Mouse (Mus musculus) gonadal fat pad, adult 2 months (tissue): ENCODE measurements at regions not wholly inside any gene's neighbourhood (a gene's known extent, or its start where the extent isn't known, plus 50 kb on each side); places are given as distances from the start of the nearest gene placed in this dataset.

Experiments used
- DNase-seq: peaks from one replicate; pipeline ENCODE4 v3.0.0-alpha.2; 2012; ENCODE audit warnings: low read depth

DNA sequence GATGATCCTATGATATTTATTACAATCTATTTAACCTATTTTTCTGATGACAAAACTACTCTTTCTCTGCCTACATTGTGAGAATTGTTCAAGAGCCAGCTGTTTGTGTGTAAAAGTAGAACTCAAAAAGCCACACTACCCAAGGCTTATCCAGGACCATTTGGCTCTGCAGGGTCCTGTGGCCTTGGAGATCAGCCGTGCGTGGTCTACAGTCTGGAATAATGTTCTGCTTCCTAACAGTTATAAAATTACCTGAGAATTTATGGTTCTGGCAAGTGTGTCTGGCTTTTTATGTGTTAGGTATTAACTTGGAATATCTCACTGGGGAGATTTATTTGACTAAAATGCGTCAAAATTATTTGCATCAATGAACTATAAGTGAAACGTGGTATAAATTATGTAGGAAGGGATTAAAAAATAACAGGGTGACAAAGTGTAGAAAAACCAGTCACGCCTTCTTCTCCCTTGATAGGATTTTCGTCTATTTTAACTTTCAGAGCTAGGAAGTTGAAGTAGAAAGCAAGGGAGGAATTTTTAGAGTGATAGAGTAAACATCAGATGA is 1789.0 kb upstream of the Gm7489 start:
- DNase-seq = no peak

DNA sequence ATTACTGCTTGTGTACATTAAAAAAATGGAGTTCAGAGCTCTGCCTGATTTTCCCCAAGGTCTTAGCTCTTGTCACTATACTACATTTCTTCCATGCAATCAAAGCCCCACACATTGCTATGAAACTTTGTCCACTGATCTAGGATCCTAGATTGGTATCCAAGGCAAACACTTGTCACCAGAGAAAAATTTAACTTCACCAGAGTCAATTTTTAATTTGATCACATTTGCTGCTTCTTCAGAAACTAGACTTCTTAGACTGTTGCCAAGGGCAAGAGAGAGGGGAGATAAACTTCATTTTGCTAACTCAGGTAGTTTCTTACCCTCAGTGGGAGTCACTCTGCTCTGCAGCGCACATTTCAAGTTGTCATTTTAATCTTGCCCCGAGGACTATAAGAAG is 1775.9 kb upstream of the Gm7489 start:
- DNase-seq = no peak

DNA sequence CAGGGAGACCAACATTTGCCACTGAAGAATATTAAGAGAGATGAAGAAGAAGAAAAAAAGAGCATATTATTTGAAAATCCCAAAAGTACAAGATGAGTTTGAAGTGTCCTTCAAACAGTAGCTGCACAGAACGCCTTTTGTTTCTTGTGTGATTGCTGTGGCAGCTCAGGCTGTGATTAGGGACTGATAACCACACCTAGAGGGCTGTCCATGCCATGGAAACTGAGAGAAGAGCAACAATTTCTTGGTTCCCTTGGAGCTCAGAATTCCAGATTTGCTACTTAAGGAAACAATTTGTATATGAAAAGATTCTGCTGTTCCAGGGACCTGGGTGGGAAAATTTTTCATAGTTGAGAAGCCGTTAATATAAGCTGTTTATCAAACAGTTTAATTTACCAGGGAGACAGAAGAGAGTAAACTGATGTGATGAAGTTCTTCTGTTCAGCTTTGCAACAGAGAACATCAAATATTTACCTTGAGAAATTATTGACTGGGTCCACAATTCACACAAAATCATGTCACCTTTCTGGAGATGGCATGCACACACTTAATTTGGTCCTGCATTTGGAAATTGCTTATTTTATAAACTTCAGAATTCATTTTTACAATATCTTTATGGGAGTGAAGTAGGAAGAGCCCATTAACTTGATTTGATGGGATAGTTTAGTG is 1770.2 kb upstream of the Gm7489 start:
- no peak for DNase-seq

GRCm38 (mm10) chr15:52136693-52137092 is 1748.0 kb upstream of the Gm7489 start:
- DNase-seq = no peak

DNA sequence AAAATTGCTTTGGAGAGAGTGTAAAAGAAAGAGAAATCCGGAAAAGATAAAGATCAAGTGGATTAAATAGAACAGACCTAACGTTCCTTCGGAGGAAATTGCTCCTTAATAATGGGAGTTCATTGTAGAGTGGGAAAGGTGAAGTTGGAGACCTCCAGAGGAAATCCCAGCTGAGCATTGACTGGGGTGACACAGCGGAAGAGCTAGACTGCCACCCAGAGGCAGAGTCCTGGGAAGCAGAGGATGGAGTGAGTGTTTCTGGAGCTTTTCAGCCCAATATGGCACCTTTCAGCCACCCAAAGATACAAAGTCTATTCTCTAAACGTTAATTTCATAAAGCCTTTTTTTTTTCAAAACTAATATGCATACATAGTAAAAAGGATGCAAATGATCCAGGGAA is 1731.3 kb upstream of the Gm7489 start:
- no peak for DNase-seq

DNA sequence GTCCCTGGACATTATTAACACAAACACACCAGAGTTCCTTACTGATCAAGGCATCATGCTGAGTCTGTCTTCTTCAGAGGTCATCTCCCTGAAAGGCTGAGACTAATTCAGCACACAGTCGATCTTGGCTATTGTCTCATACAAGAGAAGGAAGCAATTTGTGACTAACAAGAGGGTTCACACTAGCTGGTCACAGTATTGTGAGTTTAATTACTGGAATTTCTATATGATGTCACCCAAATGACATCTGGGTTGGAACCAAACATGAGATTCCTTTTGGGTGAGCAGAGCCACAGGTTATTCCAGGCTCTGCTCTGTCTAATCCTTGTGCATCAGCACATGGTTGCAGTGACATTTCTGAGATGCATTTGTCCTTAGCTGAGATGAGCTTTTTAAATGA is 1728.9 kb upstream of the Gm7489 start:
- no peak for DNase-seq

DNA sequence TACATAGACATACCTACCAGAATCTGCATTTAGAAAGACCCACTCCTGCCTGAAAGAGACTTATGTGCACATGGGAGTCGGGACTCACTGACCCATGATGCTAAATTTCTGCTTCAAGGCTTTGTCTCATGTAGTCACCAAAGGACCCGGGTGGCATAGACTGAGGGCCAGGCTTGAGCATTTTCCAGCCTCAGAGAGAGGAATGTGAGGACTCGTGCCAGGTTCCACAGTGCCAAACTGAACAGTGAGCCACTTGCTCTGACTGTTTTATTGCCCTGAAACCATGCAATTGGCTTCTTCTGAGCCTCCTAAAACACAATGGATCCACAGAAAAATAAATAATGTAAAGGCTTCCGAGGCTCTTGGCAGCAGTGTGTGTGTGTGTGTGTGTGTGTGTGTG is 1727.9 kb upstream of the Gm7489 start:
- DNase-seq = no peak

DNA sequence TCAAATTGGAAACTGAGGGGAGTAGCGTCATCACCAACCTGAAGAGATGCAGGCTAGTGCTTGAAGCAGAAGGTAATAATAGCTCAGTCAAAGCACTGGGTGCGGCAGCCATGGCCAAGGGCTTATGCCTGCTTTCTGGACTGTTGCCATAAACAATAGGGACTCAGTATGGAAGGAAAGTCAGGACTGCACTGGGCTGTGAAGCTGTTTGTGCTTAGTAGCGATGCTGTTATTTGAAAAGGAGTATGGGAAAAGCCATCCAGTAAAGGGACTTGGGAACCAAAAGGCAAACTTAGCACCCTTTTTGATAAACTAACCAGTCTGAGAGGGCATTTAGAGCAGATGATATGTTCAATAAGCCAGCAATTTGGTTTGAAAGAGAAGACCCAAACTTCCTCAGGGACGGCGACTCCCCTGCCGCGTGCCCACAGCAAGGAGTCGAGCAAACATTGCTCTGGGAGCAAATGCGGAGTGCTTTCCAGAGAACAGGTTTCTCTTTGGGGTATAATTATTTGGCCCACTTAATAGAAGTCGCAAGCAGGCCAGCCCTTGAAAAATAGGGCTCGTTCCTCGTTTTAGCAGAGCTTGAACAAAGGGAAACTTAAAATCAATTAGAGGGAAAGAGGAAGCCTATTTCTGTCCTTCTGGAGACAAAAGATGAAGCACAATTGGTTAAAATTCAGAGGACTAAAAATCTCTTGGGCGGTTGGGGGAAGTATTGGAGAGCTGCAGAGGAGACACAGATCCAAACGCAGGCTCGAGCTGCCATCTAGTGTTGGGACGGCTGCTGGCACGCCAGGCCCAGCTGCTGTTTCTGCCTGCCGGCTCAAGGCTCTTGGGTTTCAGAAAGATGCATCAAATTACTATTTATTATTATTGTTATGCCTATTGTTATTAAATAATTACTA is 1724.3 kb upstream of the Gm7489 start:
- no peak for DNase-seq

- DNase-seq = no peak
These were observed 1723.6 kb upstream of the Gm7489 start for GRCm38 (mm10) chr15:52161089-52161442.

- DNase-seq = no peak
These were observed 1723.0 kb upstream of the Gm7489 start for GRCm38 (mm10) chr15:52161568-52162316.

DNA sequence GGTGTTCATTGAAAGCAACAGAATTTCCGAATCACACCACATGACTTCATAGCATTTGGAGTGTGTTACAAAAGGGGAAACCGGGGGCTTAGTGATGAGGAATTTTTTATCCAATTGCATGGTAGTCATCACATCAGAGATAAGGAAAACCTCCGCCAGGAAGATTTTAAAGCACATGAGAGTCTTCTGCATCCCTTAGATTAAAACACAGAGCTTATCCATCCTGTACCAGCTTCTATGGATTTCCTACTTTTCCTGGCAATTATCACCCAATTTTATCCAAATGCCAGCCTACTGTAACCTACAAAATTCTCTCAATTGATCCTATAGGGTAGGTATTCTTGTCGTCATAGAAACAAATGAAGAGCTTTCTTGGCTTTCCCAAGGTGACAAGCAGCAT is 1718.6 kb upstream of the Gm7489 start:
- DNase-seq = no peak

DNA sequence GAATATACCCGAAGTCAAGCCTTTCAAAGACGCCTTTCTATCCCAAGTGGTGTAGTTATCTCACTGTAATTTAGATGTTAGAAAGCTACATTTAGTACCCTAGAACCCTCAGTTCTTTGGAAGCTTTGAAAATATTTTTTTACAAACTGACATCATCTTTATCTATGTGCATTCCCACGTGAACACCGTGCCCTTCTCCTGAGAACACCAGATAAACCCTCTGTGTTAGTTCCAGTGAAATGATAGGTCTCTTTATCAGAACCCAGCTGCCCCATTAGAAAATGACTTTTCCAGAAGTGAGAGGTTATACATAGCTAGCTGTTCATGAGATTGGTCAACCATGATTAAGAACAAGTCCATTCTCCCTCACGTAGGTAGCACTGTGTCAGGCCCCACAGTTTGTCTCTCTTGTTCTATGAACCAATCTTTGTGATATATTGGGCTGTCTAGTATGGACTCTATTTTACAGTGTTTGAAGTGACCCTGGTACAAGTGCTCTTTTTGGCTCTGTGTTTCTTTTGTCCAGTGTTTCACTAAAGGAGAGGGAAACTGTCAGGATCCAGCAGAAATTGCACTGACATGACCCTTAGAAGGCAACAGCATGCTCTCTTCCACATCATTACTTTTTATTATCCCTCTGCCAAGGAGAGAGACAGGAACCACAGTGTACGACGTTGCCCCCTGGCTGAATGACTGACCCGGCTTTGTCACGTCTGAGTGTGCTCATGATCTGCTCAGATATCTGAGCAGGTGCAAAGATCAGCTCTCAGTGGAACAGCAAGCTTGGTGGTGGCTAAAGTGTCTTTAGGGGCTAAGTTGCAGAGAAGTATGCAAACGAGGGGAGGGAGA is 1717.9 kb upstream of the Gm7489 start:
- DNase-seq = no peak

DNA sequence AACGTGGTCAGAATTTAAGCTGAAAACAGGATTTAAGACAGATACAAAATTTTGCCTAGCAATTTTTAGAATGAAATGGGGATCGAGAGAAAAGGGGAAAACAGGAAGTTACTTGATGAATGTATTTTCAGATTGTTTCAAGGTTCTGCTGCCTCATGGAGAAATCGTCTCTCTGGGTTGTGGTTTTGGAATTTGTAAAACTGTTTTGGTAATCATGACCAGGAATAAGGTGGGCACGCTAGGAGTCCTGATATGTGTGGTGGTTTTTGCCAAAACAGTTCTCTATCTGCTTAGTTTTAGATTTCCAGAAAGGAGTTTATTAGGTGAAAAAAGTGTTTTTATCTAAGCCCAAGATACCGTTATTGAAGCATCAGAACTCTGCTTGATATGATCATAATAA is 1716.9 kb upstream of the Gm7489 start:
- DNase-seq = no peak

DNA sequence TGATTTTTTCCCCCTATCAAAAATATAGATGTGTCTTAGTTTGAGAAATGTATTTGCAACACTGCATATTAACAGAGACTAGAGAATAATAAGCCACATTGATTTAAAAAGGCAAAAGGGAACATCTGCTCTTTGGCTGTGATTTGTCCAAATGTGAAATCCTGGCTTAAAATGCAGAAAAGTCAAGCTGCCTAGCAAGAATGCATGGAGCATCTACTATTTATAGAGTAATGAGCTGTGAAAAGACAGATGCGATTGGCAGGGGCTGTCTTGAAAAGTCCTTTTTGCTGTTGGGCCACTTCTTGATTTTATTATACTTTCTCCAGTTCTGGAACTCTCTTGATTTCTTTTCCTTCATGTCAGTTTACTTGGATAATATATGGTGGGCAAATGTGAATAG is 1707.8 kb upstream of the Gm7489 start:
- DNase-seq = no peak

GRCm38 (mm10) chr15:52178668-52179067 is 1706.0 kb upstream of the Gm7489 start:
- no peak for DNase-seq

- no peak for DNase-seq
These were observed 1705.3 kb upstream of the Gm7489 start for GRCm38 (mm10) chr15:52179379-52179778.

DNA sequence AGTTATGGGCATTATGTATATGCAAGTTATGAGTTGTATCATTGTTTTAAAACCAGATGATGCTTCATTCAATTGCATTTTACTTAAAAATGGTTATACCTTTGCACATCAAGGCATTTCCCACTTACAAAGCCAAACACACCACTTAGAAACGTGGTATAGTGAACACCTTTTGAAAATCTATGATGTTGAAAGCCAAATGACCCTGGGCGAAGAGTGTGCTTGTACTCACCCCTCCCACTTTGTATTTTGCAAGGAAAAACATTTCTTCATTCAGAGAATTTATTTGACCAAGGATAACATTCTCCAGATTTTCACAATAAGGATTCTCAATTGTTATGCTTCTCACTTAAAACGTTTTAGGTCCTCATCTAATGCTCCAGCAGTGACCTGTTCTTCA is 1693.5 kb upstream of the Gm7489 start:
- DNase-seq = peak; percentile 80

GRCm38 (mm10) chr15:52207271-52207670 is 1677.4 kb upstream of the Gm7489 start:
- DNase-seq = peak; percentile 61

DNA sequence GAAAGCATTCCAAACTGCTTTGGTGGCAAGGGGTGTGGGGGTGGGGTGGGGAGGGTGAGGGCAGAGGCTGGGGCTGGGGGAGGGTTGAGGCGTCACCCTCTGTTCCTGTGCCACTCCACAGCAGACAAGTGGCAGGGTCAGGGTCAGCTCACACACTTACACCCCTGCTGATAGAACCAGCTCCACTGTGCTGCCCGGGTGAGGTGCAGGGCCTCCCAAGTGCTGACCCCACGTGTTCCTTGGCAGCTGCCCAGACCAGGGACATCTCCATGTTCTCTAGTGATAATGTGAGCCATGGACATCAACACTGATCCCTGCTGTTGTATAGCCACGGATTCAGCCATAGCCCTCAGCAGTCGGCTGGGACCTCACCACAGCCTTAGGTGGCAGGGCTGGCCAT is 1652.3 kb upstream of the Gm7489 start:
- DNase-seq = no peak

DNA sequence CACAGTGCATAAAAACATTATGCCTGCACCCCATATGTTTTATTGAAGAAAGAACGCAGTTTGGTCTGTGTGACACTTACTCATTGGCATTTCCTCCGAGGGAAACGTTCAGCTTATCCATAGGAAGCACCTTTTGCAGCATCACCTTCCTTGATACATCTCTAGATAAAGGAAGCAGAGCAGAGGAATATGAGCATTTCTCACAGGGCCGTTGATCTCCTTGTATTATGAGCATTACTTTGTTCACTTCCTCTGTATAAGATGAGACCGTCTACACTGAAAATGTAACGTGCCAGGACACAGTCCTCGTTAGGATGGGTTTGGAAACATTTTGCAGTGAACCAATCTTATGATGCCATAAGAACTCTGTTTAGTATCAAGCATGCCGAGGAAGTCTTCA is 1648.5 kb upstream of the Gm7489 start:
- no peak for DNase-seq

DNA sequence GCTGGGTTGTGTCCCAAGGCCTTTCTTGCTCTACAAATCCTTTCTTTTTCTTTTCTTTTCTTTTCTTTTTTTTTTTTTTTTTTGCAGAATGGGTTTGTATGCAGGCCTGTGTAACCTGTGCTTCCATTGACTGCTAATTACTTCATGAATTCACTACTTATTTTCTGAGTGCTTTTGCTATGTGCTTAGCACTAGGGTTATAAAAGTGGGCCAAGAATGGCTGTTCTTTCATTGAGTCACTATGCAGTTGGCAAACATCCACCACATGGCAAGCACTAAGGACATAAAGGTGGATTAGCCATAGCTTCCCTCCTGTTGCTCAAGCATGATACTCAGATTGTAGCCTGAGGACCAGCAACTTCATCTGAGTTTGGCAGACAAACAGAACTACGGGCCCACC is 1641.8 kb upstream of the Gm7489 start:
- DNase-seq = peak; percentile 75
